Mouse (Mus musculus): Measurements from ENCODE around the gene Fam53b. TPM values are rescaled to one million over a fixed set of nuclear protein-coding genes. Genes with fewer than 3 reads are reported as not detected.

Gene Fam53b
- total RNA-seq (2023): 103 TPM

GRCm38 (mm10) chr7:132813416-132814088, at the start of gene Fam53b:
Fam53b (minus strand) TSS chr7:132813886.

GRCm38 (mm10) chr7:132859042-132859958, 45.6 kb upstream of the Fam53b start, which contains the start of gene Abraxas2:
Abraxas2 (plus strand) TSS chr7:132859225.

DNA sequence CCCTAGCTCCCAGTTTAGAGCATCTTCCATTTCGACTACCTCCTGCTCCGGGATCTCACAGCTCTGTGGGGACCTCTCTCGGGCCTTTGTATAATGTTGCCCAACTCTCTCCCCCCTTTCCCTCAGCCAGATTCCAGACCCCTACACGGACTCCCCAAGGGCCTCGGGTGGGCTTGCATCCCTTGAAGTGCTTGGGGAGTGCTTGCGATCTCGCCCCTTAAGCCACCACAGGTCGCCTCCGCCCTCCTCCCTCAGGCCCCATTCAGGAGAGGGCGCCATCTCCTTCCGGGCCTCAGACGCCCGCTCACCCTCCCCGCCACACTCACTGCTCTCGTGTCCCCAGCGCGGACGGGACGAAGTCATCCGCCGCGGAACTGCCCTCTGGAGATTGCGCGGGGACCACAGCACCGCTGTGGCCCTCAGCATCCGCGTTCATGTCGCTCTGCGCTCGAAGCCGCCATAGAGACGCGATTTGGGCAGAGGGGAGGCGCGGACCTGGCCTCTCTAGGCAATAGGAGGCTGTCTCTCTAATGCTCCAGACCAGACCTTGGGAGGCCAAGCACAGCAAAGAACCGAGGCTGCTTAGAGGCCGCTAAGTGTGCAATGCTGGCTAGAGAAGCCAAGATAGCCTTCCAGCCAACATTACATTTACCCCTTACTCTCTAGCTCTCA, 38.6 kb upstream of the Fam53b start, which contains the start of gene Eef1akmt2:
Gene Eef1akmt2, minus strand, starts transcription at position 501 of the 672 bp plus-strand sequence.

Other genes starting within 250 kb of the Fam53b start
- gene Oat, start 237.5 kb downstream of the Fam53b start, total RNA-seq (2023): 79.1 TPM
- gene Nkx1-2, start 214.2 kb downstream of the Fam53b start, total RNA-seq (2023): not detected
- 2.3 TPM for gene Lhpp, start 203.2 kb downstream of the Fam53b start, total RNA-seq (2023)
- gene Eef1akmt2, start 38.8 kb upstream of the Fam53b start, total RNA-seq (2023): 32.1 TPM
- gene Abraxas2, start 45.3 kb upstream of the Fam53b start, total RNA-seq (2023): 41.2 TPM
- 45.5 TPM for gene Zranb1, start 117.3 kb upstream of the Fam53b start, total RNA-seq (2023)